Mouse (Mus musculus): ENCODE results near the gene Extl1. TPM values are rescaled to one million over a fixed set of nuclear protein-coding genes. Genes with fewer than 3 reads are reported as not detected.
A peak's percentile ranks its signal among the peaks of the same experiment; 100 is the strongest.
"Not testable (repeated sequence)": the region's sequence is repeated elsewhere in the genome, so short reads cannot be mapped to it uniquely, and the experiment has no call there.

Extl1 gene
- polyA plus RNA-seq (2016; fragmentation: Nextera tagmentation; extraction: Ambion mirVana): 0.25 and 0.63 TPM in 2 replicates

DNA sequence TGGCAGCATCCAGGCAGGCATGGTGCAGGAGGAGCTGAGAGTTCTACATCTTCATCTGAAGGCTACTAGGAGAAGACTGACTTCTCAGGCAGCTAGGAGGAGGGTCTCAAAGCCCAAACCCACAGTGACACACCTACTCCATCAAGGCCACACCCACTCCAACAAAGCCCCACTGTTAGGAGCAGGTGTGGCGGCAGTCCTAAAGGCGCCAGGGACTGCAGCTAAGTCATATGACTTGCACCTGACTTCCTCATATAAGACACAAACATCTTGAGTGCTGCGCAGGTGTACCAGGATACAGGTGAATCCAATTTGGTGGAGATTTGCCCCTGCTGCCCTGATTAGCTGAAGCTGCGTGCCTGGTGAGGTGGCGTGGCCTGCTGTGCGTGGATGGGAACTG, at the start of gene Extl1:
Gene Extl1, minus strand, starts transcription at position 101 of the 400 bp plus-strand sequence.
- not testable (repeated sequence) for H3K4me3 ChIP-seq; H3K27me3 ChIP-seq (ENCODE audit: insufficient read depth, poor library complexity, severe bottlenecking); H3K4me1 ChIP-seq (replicated peaks); H3K36me3 ChIP-seq; DNase-seq (ENCODE audit: low spot score); H3K9me3 ChIP-seq; H3K27ac ChIP-seq
- 98% methylated on average over 2 of the region's 6 CpGs for WGBS

DNA sequence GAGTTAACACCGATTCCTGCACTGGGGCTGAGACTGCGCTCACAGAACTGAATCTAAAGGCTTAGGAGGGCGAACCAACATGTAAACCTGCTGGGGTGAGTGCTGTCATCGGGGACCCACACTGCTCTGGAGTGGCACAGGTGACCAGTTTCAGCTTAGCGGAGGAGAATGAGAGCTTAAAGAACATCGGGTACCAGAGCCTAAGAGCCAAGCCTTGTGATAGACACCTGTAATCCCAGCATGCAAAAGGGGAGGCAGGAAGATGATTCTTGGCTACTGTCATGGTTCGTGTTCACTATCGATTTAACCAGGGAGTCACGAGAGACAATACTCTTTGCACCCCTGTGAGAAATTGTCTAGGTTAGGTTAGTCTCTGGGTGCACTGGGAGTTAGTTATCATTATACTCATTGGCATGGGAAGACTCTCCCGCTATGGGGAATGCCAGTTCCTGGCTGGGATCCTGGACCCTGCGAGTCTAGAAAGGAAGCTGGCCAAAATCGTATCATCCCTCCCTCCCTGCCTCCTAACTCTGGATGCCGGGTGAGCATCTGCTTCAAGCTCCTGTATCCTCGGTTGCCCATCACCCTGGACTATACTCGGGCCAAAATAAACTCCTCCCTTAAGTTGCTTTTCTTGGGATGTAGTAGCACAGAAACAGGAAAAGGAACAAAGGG, 49.2 kb upstream of the Extl1 start:
- Histone ChIP-seq H3K27ac (peak overlapping the region; percentile 53; the same call in 1 of the 2 replicates), H3K9me3 (no peaks in the 10 kb centered on the region), H3K4me1 (replicated peaks) (peaks cover 51% of the 10 kb centered on the region), H3K4me3 (no peak overlapping the region), H3K27me3 (ENCODE audit: insufficient read depth, poor library complexity, severe bottlenecking) (no peaks in the 10 kb centered on the region), H3K36me3 (no peaks in the 10 kb centered on the region)
- WGBS: 89% methylated on average over 15 of the region's 15 CpGs
- DNase-seq (ENCODE audit: low spot score): no peak

- 42% methylated on average over 23 of the region's 23 CpGs for WGBS
- peaks cover 6% of the 10 kb centered on the region; the same call in 1 of the 2 replicates for H3K36me3 ChIP-seq
- peak overlapping the region; percentile 4; the same call in 1 of the 2 replicates for H3K4me3 ChIP-seq
- peak overlapping the region; percentile 88 for H3K27ac ChIP-seq
- peaks cover 48% of the 10 kb centered on the region for H3K4me1 ChIP-seq (replicated peaks)
- H3K9me3 ChIP-seq: no peaks in the 10 kb centered on the region
- H3K27me3 ChIP-seq (ENCODE audit: insufficient read depth, poor library complexity, severe bottlenecking): no peaks in the 10 kb centered on the region
- peak; percentile 84 for DNase-seq (ENCODE audit: low spot score)
Observed at GRCm38 (mm10) chr4:134430381-134431004, 46.8 kb upstream of the Extl1 start.

GRCm38 (mm10) chr4:134425088-134425487, 41.4 kb upstream of the Extl1 start:
- DNase-seq (ENCODE audit: low spot score): no peak
- Histone ChIP-seq H3K4me1 (replicated peaks) (peaks cover 26% of the 10 kb centered on the region), H3K36me3 (peaks cover 15% of the 10 kb centered on the region; the same call in 1 of the 2 replicates), H3K4me3 (no peak overlapping the region), H3K9me3 (no peaks in the 10 kb centered on the region), H3K27me3 (ENCODE audit: insufficient read depth, poor library complexity, severe bottlenecking) (no peaks in the 10 kb centered on the region; the same call in 1 of the 2 replicates), H3K27ac (peak overlapping the region; percentile 37; the same call in 1 of the 2 replicates)
- WGBS: 70% methylated on average over 7 of the region's 7 CpGs

GRCm38 (mm10) chr4:134423949-134424348, 40.3 kb upstream of the Extl1 start:
- H3K4me1 ChIP-seq (replicated peaks): peaks cover 19% of the 10 kb centered on the region
- no peak for DNase-seq (ENCODE audit: low spot score)
- no peak overlapping the region for H3K27ac ChIP-seq
- no peaks in the 10 kb centered on the region; the same call in 1 of the 2 replicates for H3K27me3 ChIP-seq (ENCODE audit: insufficient read depth, poor library complexity, severe bottlenecking)
- 80% methylated on average over 7 of the region's 7 CpGs for WGBS
- H3K4me3 ChIP-seq: no peak overlapping the region
- peaks cover 15% of the 10 kb centered on the region; the same call in 1 of the 2 replicates for H3K36me3 ChIP-seq
- H3K9me3 ChIP-seq: no peaks in the 10 kb centered on the region

DNA sequence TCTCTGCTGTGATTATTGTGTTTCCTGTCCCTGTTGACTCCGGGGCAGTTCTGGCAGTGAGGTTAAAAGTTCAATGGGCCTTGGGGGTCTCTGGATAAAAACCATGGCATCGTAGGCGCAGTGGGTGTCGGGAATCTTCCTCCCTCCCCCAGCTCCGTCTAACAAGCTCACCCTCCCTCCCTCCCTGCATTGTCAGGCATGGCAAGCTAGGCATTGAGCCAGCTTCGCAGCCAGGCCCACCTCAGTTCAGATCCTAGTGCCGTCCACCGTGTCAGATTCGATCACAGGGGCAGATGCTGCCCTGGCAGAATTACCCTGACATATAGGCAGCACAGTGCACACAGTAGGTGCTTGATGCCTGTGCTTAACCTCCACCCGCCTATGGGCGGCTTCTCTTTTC, 38.3 kb upstream of the Extl1 start:
- Histone ChIP-seq H3K9me3 (no peaks in the 10 kb centered on the region), H3K36me3 (peaks cover 26% of the 10 kb centered on the region), H3K4me3 (no peak overlapping the region), H3K4me1 (replicated peaks) (peaks cover 22% of the 10 kb centered on the region), H3K27me3 (ENCODE audit: insufficient read depth, poor library complexity, severe bottlenecking) (no peaks in the 10 kb centered on the region; the same call in 1 of the 2 replicates), H3K27ac (no peak overlapping the region; the same call in 1 of the 2 replicates)
- no peak for DNase-seq (ENCODE audit: low spot score)
- WGBS: 68% methylated on average over 11 of the region's 11 CpGs

DNA sequence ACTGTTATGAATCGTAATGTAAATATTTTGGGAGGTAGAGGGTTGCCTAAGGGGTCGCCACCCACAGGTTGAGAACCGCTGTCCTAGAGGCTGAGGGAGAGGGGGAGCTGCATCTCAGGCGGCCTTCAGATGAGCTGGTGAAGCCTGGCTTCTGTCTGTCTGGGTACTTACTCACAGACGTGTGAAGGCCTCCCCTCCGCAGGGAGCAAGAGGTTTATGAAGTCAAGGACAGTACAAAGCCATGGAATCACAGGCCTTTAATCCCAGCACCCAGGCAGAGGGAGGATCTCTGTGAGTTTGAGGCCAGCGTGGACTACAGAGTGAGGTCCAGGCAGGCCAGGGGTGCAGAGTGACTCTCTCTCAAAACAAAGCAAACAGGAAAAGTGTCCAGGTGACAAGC, 33.5 kb upstream of the Extl1 start:
- peaks cover 21% of the 10 kb centered on the region for H3K36me3 ChIP-seq
- H3K27ac ChIP-seq: peak overlapping the region; percentile 59
- H3K4me1 ChIP-seq (replicated peaks): peaks cover 14% of the 10 kb centered on the region
- H3K27me3 ChIP-seq (ENCODE audit: insufficient read depth, poor library complexity, severe bottlenecking): no peaks in the 10 kb centered on the region
- no peaks in the 10 kb centered on the region for H3K9me3 ChIP-seq
- WGBS: 73% methylated on average over 7 of the region's 7 CpGs
- no peak for DNase-seq (ENCODE audit: low spot score)
- no peak overlapping the region for H3K4me3 ChIP-seq

- H3K36me3 ChIP-seq: peaks cover 23% of the 10 kb centered on the region
- H3K27me3 ChIP-seq (ENCODE audit: insufficient read depth, poor library complexity, severe bottlenecking): no peaks in the 10 kb centered on the region
- H3K9me3 ChIP-seq: no peaks in the 10 kb centered on the region
- WGBS: 71% methylated on average over 15 of the region's 15 CpGs
- H3K4me1 ChIP-seq (replicated peaks): peaks cover 12% of the 10 kb centered on the region
- no peak overlapping the region for H3K4me3 ChIP-seq
- peak overlapping the region; percentile 59 for H3K27ac ChIP-seq
- no peak for DNase-seq (ENCODE audit: low spot score)
Observed at GRCm38 (mm10) chr4:134416602-134417001, 33.0 kb upstream of the Extl1 start.

DNA sequence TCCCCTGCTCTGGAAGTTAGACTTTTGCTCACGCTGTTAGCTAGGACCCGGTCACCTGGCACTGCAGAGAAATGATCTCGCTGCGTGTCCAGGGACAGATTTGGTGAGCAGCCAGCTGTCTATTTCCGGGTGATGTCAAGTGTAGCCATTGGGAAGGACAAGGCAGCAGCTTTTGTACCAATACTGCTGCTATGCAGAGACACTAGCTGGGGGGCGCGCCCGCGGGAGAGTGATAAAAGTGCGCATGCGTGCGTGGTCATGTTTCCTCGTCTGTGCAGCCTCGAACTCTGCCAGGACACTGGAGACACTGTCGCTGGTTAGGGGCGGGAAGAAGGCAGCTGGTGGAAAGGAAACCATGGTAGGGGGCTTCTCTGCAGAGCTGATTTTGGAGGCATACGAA, 32.5 kb upstream of the Extl1 start:
- Histone ChIP-seq H3K27me3 (ENCODE audit: insufficient read depth, poor library complexity, severe bottlenecking) (no peaks in the 10 kb centered on the region), H3K4me3 (no peak overlapping the region), H3K4me1 (replicated peaks) (peaks cover 13% of the 10 kb centered on the region), H3K36me3 (peaks cover 27% of the 10 kb centered on the region), H3K9me3 (no peaks in the 10 kb centered on the region), H3K27ac (peak overlapping the region; percentile 59; the same call in 1 of the 2 replicates)
- WGBS: 87% methylated on average over 17 of the region's 17 CpGs
- no peak for DNase-seq (ENCODE audit: low spot score)

- H3K9me3 ChIP-seq: 0 out of 2 replicates have a peak, but pooled peaks cover 8% of the 10 kb centered on the region
- no peaks in the 10 kb centered on the region for H3K27me3 ChIP-seq (ENCODE audit: insufficient read depth, poor library complexity, severe bottlenecking)
- 0 out of 2 replicates have a peak, but pooled peaks cover 11% of the 10 kb centered on the region for H3K4me1 ChIP-seq (replicated peaks)
- peak; percentile 25 for DNase-seq (ENCODE audit: low spot score)
- WGBS: 72% methylated on average over 5 of the region's 5 CpGs
- no peak overlapping the region for H3K4me3 ChIP-seq
- H3K27ac ChIP-seq: no peak overlapping the region
- H3K36me3 ChIP-seq: peaks cover 13% of the 10 kb centered on the region
Observed at GRCm38 (mm10) chr4:134409286-134409685, 25.6 kb upstream of the Extl1 start.

DNA sequence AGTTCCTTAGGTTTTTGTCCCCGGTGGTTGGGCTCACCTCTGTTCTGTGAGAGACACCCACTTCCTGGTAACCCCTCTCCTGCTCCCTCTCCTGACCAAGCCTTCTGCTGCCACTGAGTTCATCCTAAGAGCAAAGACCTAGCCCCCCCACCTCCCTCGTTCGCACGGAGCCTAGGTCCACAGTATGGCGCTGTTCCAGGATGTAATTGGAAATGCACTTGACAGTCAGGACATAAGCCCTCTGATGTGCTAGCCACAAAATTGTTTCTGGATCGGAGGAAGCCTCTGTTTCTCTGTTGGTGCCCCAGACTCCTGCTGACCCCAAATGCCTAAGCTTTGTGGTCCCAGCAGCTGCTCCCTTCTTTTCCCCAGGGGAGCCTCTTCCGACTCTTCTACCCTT, 20.1 kb upstream of the Extl1 start:
- peaks cover 47% of the 10 kb centered on the region for H3K4me1 ChIP-seq (replicated peaks)
- no peaks in the 10 kb centered on the region for H3K9me3 ChIP-seq
- H3K36me3 ChIP-seq: no peaks in the 10 kb centered on the region
- WGBS: 55% methylated on average over 7 of the region's 7 CpGs
- no peak overlapping the region for H3K4me3 ChIP-seq
- peaks cover 10% of the 10 kb centered on the region; the same call in 1 of the 2 replicates for H3K27me3 ChIP-seq (ENCODE audit: insufficient read depth, poor library complexity, severe bottlenecking)
- H3K27ac ChIP-seq: 0 out of 2 replicates have a peak overlapping the region, but pooled peaks have one; percentile 16
- no peak for DNase-seq (ENCODE audit: low spot score)

- Histone ChIP-seq H3K4me3 (no peak overlapping the region), H3K9me3 (no peaks in the 10 kb centered on the region), H3K27me3 (ENCODE audit: insufficient read depth, poor library complexity, severe bottlenecking) (peaks cover 10% of the 10 kb centered on the region; the same call in 1 of the 2 replicates), H3K4me1 (replicated peaks) (peaks cover 44% of the 10 kb centered on the region), H3K27ac (0 out of 2 replicates have a peak overlapping the region, but pooled peaks have one; percentile 8), H3K36me3 (no peaks in the 10 kb centered on the region)
- no peak for DNase-seq (ENCODE audit: low spot score)
- 83% methylated on average over 16 of the region's 16 CpGs for whole genome bisulfite sequencing
Observed at GRCm38 (mm10) chr4:134402571-134403262, 19.1 kb upstream of the Extl1 start.

Measured in hindbrain, embryonic 10.5 days (tissue).